Comparison of ENCODE assay signal across 25 mouse cellular contexts in the genomic region with DNA sequence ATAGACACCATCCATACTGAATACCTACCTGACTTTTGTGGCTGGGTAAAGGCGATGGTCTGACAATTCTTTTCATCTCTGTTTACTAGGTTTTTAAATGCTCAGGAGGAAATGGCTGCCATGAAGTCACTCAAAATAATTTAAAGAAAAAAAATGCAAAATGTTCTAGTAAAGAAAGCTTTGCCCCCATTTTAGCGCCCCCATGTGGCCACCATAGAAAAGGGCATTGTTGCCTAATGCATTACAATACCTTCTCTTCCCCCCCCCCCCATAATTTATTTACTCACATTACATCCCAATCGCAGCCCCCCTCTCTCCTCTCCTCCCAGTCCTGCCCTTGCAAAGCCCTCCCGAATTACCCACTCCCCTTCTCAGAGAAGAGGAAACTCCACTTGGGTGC.
DNase-seq lines count a peak whose midpoint lies in the region; ATAC-seq and TF ChIP-seq lines count a peak whose summit lies in the region.
"Had no signal": no experiment of that assay in that cellular context is flagged by ENCODE, and none has a peak within 500 bp of the region (broad histone marks: within the 10 kb centered on the region; RNA-seq: fewer than 3 reads in every experiment).

No protein-coding gene starts in this region.

- intact Hi-C loops in gastrocnemius, adult 2 months (cut with DNase I), result no loop called here
- intact Hi-C loops in gastrocnemius, postnatal 14 days (cut with DNase I; ENCODE audit: low total_unique reads), result no loop called here
- intact Hi-C loops in left cerebral cortex, adult 2 months (cut with DNase I), result no loop called here
- intact Hi-C loops in left cerebral cortex, postnatal 14 days (cut with DNase I), result no loop called here

- no peak overlapping the region for H3K4me3 ChIP-seq in gastrocnemius, adult 2 months
- no peak overlapping the region for H3K4me3 ChIP-seq in left cerebral cortex, adult 2 months
- H3K4me3 ChIP-seq in stomach, postnatal 0 days (ENCODE audit: low read depth, low read length), result no peak overlapping the region
- H3K4me3 ChIP-seq: forebrain, embryonic 13.5 days; heart, embryonic 12.5 days; limb, embryonic 12.5 days; liver, embryonic 13.5 days; megakaryocyte, embryonic 14.5 days; midbrain, embryonic 12.5 days; myocyte; neural tube, embryonic 13.5 days had no signal

- no peak for DNase-seq in gastrocnemius, adult 2 months
- DNase-seq in gastrocnemius, postnatal 14 days, result no peak
- DNase-seq in left cerebral cortex, adult 2 months (ENCODE audit: extremely low spot score in 1 of 2, low spot score in 2 of 2), result no peak
- DNase-seq in left cerebral cortex, postnatal 14 days (ENCODE audit: low spot score in 2 of 2), result no peak
- DNase-seq in testis, postnatal 10 days (ENCODE audit: low spot score), result peak; percentile 49
- DNase-seq in testis, postnatal 14 days (ENCODE audit: low spot score), result no peak
- DNase-seq in stomach, postnatal 0 days (ENCODE audit: low spot score), result no peak
- DNase-seq: cerebellum, adult 8-10 months; gastrocnemius, postnatal 36 days; heart, adult 18-20 months; kidney, adult 18-20 months; kidney, postnatal 4 days; liver, embryonic 13.5 days; lung, adult 2 months; lung, postnatal 4 days; thymus, postnatal 25 days had no signal

- no peaks in the 10 kb centered on the region for H3K27me3 ChIP-seq in stomach, postnatal 0 days (ENCODE audit: control insufficient read depth, insufficient read depth, low read length)
- H3K27me3 ChIP-seq: forebrain, embryonic 13.5 days; heart, embryonic 12.5 days; limb, embryonic 12.5 days; liver, embryonic 13.5 days; megakaryocyte, embryonic 14.5 days; midbrain, embryonic 12.5 days; neural tube, embryonic 13.5 days had no signal

- H3K9ac ChIP-seq in stomach, postnatal 0 days (ENCODE audit: low read length), result no peak overlapping the region
- H3K9ac ChIP-seq: forebrain, embryonic 13.5 days; heart, embryonic 12.5 days; hindbrain, embryonic 14.5 days; limb, embryonic 12.5 days; liver, embryonic 13.5 days; midbrain, embryonic 12.5 days; neural tube, embryonic 13.5 days had no signal

- TF ChIP-seq EP300 in stomach, postnatal 0 days (optimal IDR thresholded peaks at IDR 0.05), result no peak

- no peak for ATAC-seq in stomach, postnatal 0 days (ENCODE audit: low FRiP score, low TSS enrichment)
- ATAC-seq in cerebellum, adult (ENCODE audit: insufficient number of reproducible peaks, low FRiP score, low TSS enrichment), result no peak
- ATAC-seq: forebrain, embryonic 13.5 days had no signal

- TF ChIP-seq CTCF in gastrocnemius, adult 2 months (IDR thresholded peaks at IDR 0.05), result peak; percentile 36
- TF ChIP-seq CTCF in left cerebral cortex, adult 2 months (IDR thresholded peaks at IDR 0.05), result peak; percentile 8; the same call in 1 of the 2 replicates
- peak; percentile 33; the same call in 1 of the 2 replicates for TF ChIP-seq CTCF in stomach, postnatal 0 days (IDR thresholded peaks at IDR 0.05; ENCODE audit: low read depth)

- H3K9me3 ChIP-seq in stomach, postnatal 0 days (ENCODE audit: control insufficient read depth, low read length), result no peaks in the 10 kb centered on the region
- H3K9me3 ChIP-seq: forebrain, embryonic 13.5 days; heart, embryonic 12.5 days; limb, embryonic 12.5 days; liver, embryonic 13.5 days; megakaryocyte, embryonic 14.5 days; midbrain, embryonic 12.5 days; neural tube, embryonic 13.5 days had no signal

- H3K27ac ChIP-seq in gastrocnemius, adult 2 months, result no peak overlapping the region
- no peak overlapping the region for H3K27ac ChIP-seq in left cerebral cortex, adult 2 months
- H3K27ac ChIP-seq in stomach, postnatal 0 days (replicated peaks), result no peak overlapping the region
- H3K27ac ChIP-seq: forebrain, embryonic 13.5 days; hindbrain, embryonic 14.5 days; limb, embryonic 12.5 days; liver, embryonic 13.5 days; midbrain, embryonic 12.5 days; neural tube, embryonic 13.5 days had no signal

- no peaks in the 10 kb centered on the region for H3K4me1 ChIP-seq in stomach, postnatal 0 days (replicated peaks; ENCODE audit: control insufficient read depth, insufficient read depth)
- H3K4me1 ChIP-seq: forebrain, embryonic 13.5 days; limb, embryonic 12.5 days; liver, embryonic 13.5 days; megakaryocyte, embryonic 14.5 days; midbrain, embryonic 12.5 days; neural tube, embryonic 13.5 days had no signal

- no peak overlapping the region for H3K4me2 ChIP-seq in stomach, postnatal 0 days (replicated peaks; ENCODE audit: low read depth)
- H3K4me2 ChIP-seq: forebrain, embryonic 13.5 days; heart, embryonic 12.5 days; hindbrain, embryonic 14.5 days; limb, embryonic 12.5 days; liver, embryonic 13.5 days; midbrain, embryonic 12.5 days; neural tube, embryonic 13.5 days had no signal

- H3K36me3 ChIP-seq in stomach, postnatal 0 days (ENCODE audit: control insufficient read depth, insufficient read depth, low read length), result no peaks in the 10 kb centered on the region
- H3K36me3 ChIP-seq: heart, embryonic 12.5 days; limb, embryonic 12.5 days; liver, embryonic 13.5 days; midbrain, embryonic 12.5 days; neural tube, embryonic 13.5 days had no signal

- 73% methylated on average over 4 of the region's 4 CpGs for WGBS in stomach, postnatal 0 days
